Mouse (Mus musculus): ENCODE measurements at regions not wholly inside any gene's neighbourhood (a gene's known extent, or its start where the extent isn't known, plus 50 kb on each side); places are given as distances from the start of the nearest gene placed in this dataset.

DNA sequence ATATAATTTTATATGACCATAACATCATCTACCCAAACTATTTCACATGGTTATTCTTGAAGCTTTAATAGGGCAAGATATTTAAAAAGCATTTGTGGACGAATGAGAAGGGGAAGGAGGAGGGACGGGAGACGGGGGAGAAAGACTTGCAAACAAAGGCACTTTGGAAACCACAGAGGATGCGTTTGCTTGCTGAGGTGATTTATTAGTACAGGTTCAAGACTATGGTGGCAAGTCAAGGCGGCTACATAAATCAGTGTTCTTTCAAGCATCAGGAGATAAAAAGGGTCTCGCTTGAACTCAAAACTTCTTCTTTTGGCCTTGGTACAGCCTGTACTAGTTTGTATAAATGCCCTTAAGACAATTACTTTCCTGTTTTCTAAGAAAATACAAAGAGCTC is 183.8 kb upstream of the Nr4a3 start:
- TF ChIP-seq CTCF (IDR thresholded peaks at IDR 0.05; ENCODE audit: low read depth) (no peak), EP300 (IDR thresholded peaks at IDR 0.05; ENCODE audit: low read depth) (no peak)
